Mouse (Mus musculus): ENCODE measurements around the gene Rad17. TPM values are rescaled to one million over a fixed set of nuclear protein-coding genes. Genes with fewer than 3 reads are reported as not detected.
A peak's percentile ranks its signal among the peaks of the same experiment; 100 is the strongest.

The Rad17 gene
- polyA plus RNA-seq, 1 experiment from 2014 or later: 20.0 TPM

- WGBS (ENCODE audit: insufficient replicate concordance): 75% methylated on average over 12 of the region's 12 CpGs
- Histone ChIP-seq H3K27ac (0 out of 2 replicates have a peak overlapping the region, but pooled peaks have one; percentile 37), H3K4me1 (no peaks in the 10 kb centered on the region), H3K9ac (0 out of 2 replicates have a peak overlapping the region, but pooled peaks have one; percentile 41), H3K27me3 (replicated peaks) (no peaks in the 10 kb centered on the region), H3K9me3 (replicated peaks) (no peaks in the 10 kb centered on the region), H3K4me2 (peak overlapping the region; percentile 38), H3K4me3 (peak overlapping the region; percentile 41), H3K36me3 (peaks cover 17% of the 10 kb centered on the region)
- ATAC-seq: no peak; the same call in 1 of the 2 replicates
These were observed 62.2 kb downstream of the Rad17 start for GRCm38 (mm10) chr13:100588646-100589045.

- Histone ChIP-seq H3K9ac (no peak overlapping the region), H3K9me3 (replicated peaks) (no peaks in the 10 kb centered on the region), H3K36me3 (0 out of 2 replicates have a peak, but pooled peaks cover under 1% of the 10 kb centered on the region), H3K4me2 (no peak overlapping the region), H3K27me3 (replicated peaks) (no peaks in the 10 kb centered on the region), H3K4me3 (no peak overlapping the region), H3K27ac (no peak overlapping the region), H3K4me1 (peaks cover 6% of the 10 kb centered on the region; the same call in 1 of the 2 replicates)
- 53% methylated on average over 6 of the region's 6 CpGs for WGBS (ENCODE audit: insufficient replicate concordance)
- no peak for ATAC-seq
These were observed 68.7 kb downstream of the Rad17 start for GRCm38 (mm10) chr13:100582144-100582543.

GRCm38 (mm10) chr13:100581701-100582100 is 69.2 kb downstream of the Rad17 start:
- no peak overlapping the region for H3K4me3 ChIP-seq
- WGBS (ENCODE audit: insufficient replicate concordance): 51% methylated on average over 3 of the region's 3 CpGs
- no peaks in the 10 kb centered on the region for H3K27me3 ChIP-seq (replicated peaks)
- no peak overlapping the region for H3K9ac ChIP-seq
- H3K4me1 ChIP-seq: peaks cover 6% of the 10 kb centered on the region; the same call in 1 of the 2 replicates
- no peaks in the 10 kb centered on the region for H3K9me3 ChIP-seq (replicated peaks)
- H3K4me2 ChIP-seq: no peak overlapping the region
- no peak overlapping the region for H3K27ac ChIP-seq
- H3K36me3 ChIP-seq: no peaks in the 10 kb centered on the region
- no peak for ATAC-seq

- no peak overlapping the region for H3K9ac ChIP-seq
- H3K4me1 ChIP-seq: peaks cover 16% of the 10 kb centered on the region
- no peak for ATAC-seq
- no peaks in the 10 kb centered on the region for H3K27me3 ChIP-seq (replicated peaks)
- H3K4me3 ChIP-seq: no peak overlapping the region
- H3K36me3 ChIP-seq: no peaks in the 10 kb centered on the region
- H3K9me3 ChIP-seq (replicated peaks): no peaks in the 10 kb centered on the region
- no peak overlapping the region for H3K27ac ChIP-seq
- no peak overlapping the region for H3K4me2 ChIP-seq
These were observed 70.9 kb downstream of the Rad17 start for GRCm38 (mm10) chr13:100579951-100580350.

- peak; percentile 49; the same call in 1 of the 2 replicates for ATAC-seq
- no peaks in the 10 kb centered on the region for H3K27me3 ChIP-seq (replicated peaks)
- no peaks in the 10 kb centered on the region for H3K36me3 ChIP-seq
- no peak overlapping the region for H3K4me2 ChIP-seq
- H3K9ac ChIP-seq: no peak overlapping the region
- peaks cover 16% of the 10 kb centered on the region for H3K4me1 ChIP-seq
- WGBS (ENCODE audit: insufficient replicate concordance): 40% methylated on average over 3 of the region's 3 CpGs
- no peak overlapping the region for H3K27ac ChIP-seq
- no peaks in the 10 kb centered on the region for H3K9me3 ChIP-seq (replicated peaks)
- no peak overlapping the region for H3K4me3 ChIP-seq
These were observed 71.6 kb downstream of the Rad17 start for GRCm38 (mm10) chr13:100579220-100579619.

GRCm38 (mm10) chr13:100575950-100576349 is 74.9 kb downstream of the Rad17 start:
- Histone ChIP-seq H3K9me3 (replicated peaks) (no peaks in the 10 kb centered on the region), H3K27ac (no peak overlapping the region), H3K4me3 (no peak overlapping the region), H3K4me2 (no peak overlapping the region), H3K27me3 (replicated peaks) (no peaks in the 10 kb centered on the region), H3K36me3 (no peaks in the 10 kb centered on the region), H3K9ac (no peak overlapping the region), H3K4me1 (peaks cover 10% of the 10 kb centered on the region; the same call in 1 of the 2 replicates)
- peak; percentile 53 for ATAC-seq
- 22% methylated on average over 2 of the region's 2 CpGs for WGBS (ENCODE audit: insufficient replicate concordance)

- Histone ChIP-seq H3K4me1 (peaks cover 4% of the 10 kb centered on the region; the same call in 1 of the 2 replicates), H3K27ac (no peak overlapping the region), H3K9me3 (replicated peaks) (no peaks in the 10 kb centered on the region), H3K9ac (no peak overlapping the region), H3K4me3 (no peak overlapping the region), H3K4me2 (no peak overlapping the region), H3K27me3 (replicated peaks) (no peaks in the 10 kb centered on the region), H3K36me3 (no peaks in the 10 kb centered on the region)
- no peak for ATAC-seq
- WGBS (ENCODE audit: insufficient replicate concordance): 23% methylated on average over 2 of the region's 2 CpGs
These were observed 80.1 kb downstream of the Rad17 start for GRCm38 (mm10) chr13:100570713-100571112.

GRCm38 (mm10) chr13:100568359-100568758 is 82.5 kb downstream of the Rad17 start:
- no peak overlapping the region for H3K4me3 ChIP-seq
- no peaks in the 10 kb centered on the region for H3K27me3 ChIP-seq (replicated peaks)
- no peaks in the 10 kb centered on the region for H3K9me3 ChIP-seq (replicated peaks)
- ATAC-seq: 0 out of 2 replicates have a peak, but pooled peaks have one; percentile 15
- no peaks in the 10 kb centered on the region for H3K36me3 ChIP-seq
- H3K27ac ChIP-seq: no peak overlapping the region
- H3K9ac ChIP-seq: no peak overlapping the region
- H3K4me1 ChIP-seq: no peaks in the 10 kb centered on the region
- H3K4me2 ChIP-seq: no peak overlapping the region
- WGBS (ENCODE audit: insufficient replicate concordance): 85% methylated on average over 1 of the region's 1 CpGs

Other genes starting within 250 kb of the Rad17 start
- gene Naip1, start 198.2 kb downstream of the Rad17 start, polyA plus RNA-seq (2016; fragmentation: Nextera tagmentation; extraction: Ambion mirVana): not detected in 2 replicates
- 46.6 and 52.2 TPM in 2 replicates for gene Gtf2h2, start 158.5 kb downstream of the Rad17 start, polyA plus RNA-seq (2016; fragmentation: Nextera tagmentation; extraction: Ambion mirVana)
- gene Ocln, start 98.3 kb downstream of the Rad17 start, polyA plus RNA-seq (2016; fragmentation: Nextera tagmentation; extraction: Ambion mirVana): 6.7 and 6.9 TPM in 2 replicates
- 6.2 and 7.1 TPM in 2 replicates for gene Marveld2, start 34.1 kb downstream of the Rad17 start, polyA plus RNA-seq (2016; fragmentation: Nextera tagmentation; extraction: Ambion mirVana)
- 216 and 222 TPM in 2 replicates for gene Ak6, start 72 bp downstream of the Rad17 start, polyA plus RNA-seq (2016; fragmentation: Nextera tagmentation; extraction: Ambion mirVana)
- 17.8 and 17.9 TPM in 2 replicates for gene Taf9, start 528 bp upstream of the Rad17 start, polyA plus RNA-seq (2016; fragmentation: Nextera tagmentation; extraction: Ambion mirVana)
- 6.4 and 6.8 TPM in 2 replicates for gene Ccdc125, start 18.7 kb upstream of the Rad17 start, polyA plus RNA-seq (2016; fragmentation: Nextera tagmentation; extraction: Ambion mirVana)
- 60.1 TPM in 2 replicates for gene Cdk7, start 79.9 kb upstream of the Rad17 start, polyA plus RNA-seq (2016; fragmentation: Nextera tagmentation; extraction: Ambion mirVana)
- 174 and 179 TPM in 2 replicates for gene Mrps36, start 93.6 kb upstream of the Rad17 start, polyA plus RNA-seq (2016; fragmentation: Nextera tagmentation; extraction: Ambion mirVana)
- 45.3 and 47.4 TPM in 2 replicates for gene Cenph, start 124.8 kb upstream of the Rad17 start, polyA plus RNA-seq (2016; fragmentation: Nextera tagmentation; extraction: Ambion mirVana)
- 284 and 289 TPM in 2 replicates for gene Ccnb1, start 135.5 kb upstream of the Rad17 start, polyA plus RNA-seq (2016; fragmentation: Nextera tagmentation; extraction: Ambion mirVana)
- gene Slc30a5, start 182.4 kb upstream of the Rad17 start, polyA plus RNA-seq (2016; fragmentation: Nextera tagmentation; extraction: Ambion mirVana): 40.8 and 45.1 TPM in 2 replicates